Mouse (Mus musculus): ENCODE data around the gene Rabgap1l.

The Rabgap1l gene

DNA sequence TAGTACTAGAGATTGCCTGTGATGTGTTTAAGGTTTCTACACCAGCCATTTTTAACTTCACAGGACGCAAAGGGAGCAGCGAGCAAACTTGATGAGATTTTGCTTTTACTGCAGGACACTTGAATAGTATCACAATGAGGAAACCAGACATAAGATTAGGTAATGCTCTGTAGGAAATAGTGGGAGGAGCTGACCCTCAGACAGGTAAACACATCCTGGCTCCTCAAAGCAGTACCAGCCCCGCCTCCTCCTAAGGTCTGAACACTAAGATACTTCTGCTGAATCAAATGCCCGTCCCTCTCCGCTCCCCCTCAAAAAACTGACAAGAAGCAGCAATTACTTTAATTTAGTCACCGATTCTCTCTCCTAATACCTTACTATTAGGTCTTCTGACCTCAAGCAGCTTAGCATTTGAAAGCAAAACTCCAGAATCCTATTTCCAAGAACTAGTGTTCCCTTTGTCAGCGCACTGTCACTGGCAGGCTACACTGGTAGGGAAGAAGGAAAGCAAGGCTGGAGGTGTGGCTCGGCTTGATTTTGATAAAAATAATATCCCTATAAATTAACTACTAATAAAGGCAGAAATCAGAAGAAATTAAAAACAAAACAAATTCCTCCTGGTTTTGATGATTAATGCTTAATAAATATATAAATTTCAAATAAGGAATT is 474.8 kb downstream of the Rabgap1l start:
- no peak for DNase-seq (ENCODE audit: extremely low spot score, low spot score)

DNA sequence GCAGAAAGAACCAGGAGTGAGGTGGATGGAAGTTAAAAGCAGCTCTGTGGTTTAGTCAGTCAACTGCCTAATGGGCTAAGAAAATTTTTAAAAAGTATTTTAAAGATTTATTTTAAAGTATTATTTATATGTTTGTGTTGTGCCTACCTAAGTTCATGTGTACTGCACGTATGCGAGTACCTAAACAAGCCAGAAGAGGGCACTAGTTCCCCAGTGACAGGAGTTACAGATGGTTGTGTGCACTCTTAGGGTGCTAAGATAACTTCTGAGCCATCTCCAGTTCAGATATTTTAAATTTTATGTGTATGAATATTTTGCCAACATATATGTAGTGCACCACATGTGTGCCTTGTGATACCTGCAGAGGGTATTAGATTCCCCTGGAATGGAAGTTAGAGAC is 476.8 kb downstream of the Rabgap1l start:
- DNase-seq (ENCODE audit: extremely low spot score, low spot score) = no peak

DNA sequence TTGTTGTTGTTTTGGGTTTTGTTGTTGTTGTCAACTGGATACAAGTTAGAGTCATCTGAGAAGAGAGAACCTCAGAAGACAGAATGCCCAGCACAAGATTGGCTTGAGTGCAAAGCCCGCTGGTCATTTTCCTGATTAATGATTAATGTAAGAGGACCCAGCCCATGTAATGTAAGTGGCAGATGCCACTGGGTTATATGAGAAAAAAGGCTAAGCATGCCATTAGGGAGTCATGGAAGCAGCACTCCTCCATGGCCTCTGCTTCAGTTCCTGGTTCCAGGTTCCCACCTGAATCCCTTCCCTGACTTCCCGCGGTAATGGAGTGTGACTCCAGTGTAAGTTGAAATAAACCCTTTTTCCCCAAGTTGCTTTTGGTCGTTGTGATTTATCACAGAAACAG is 480.4 kb downstream of the Rabgap1l start:
- DNase-seq (ENCODE audit: extremely low spot score, low spot score) = no peak

DNA sequence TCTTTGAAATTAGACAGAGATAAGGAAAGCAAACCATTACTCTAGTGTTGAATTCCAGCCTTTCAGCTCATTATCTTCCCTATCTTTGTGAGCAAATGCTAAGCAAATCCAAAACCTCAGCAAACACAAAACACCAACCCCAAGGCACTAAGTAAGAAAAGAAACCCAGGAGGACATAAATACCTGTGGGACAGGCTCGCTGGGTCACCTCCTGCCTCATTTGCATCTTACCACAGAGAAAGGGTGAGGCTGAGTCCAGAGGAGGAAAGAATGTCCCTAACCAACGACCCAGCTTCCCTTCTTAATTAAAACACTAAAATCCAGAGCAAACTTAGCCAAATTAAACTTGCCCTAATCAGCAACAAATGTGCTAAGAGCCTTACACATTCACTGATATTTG is 481.1 kb downstream of the Rabgap1l start:
- no peak for DNase-seq (ENCODE audit: extremely low spot score, low spot score)

DNA sequence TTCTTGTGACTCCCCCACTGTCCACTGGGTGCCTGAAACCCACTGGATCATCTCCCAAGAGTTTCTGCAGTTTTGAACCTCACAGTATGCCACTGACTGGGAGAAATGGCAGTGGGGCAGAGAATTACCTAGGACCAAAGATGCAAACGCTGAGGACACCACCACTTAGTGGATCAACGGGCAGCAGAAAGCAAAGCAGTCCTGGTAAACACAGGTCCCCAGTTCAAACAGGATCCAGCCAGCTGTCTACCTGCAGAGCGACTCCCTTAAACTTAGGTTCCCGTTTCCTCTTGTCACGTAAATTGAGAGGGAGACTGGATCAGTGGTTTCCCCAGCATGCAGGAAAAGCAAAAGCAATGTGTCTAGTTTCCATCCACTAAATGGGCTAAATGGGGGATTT is 483.1 kb downstream of the Rabgap1l start:
- DNase-seq (ENCODE audit: extremely low spot score, low spot score) = no peak

DNA sequence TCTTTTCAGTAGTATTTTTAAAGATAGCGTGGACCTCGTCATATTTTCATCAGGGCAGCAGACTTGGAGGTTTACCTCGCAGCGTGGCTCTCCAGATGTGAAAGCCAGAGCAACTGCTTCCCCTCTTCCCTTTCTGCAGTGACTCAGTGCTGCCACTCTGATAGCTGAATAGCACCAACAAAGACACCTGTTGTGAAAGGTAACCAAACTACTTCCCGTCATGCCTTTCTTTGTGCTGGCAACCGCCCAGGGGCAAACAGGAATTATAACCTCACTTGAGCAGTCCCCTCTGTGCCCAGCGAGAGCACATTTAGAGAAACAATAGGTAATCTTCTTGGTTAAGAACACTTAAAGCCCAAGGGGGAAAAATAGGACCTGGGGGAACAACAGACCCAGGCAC is 484.0 kb downstream of the Rabgap1l start:
- DNase-seq (ENCODE audit: extremely low spot score, low spot score) = no peak

DNA sequence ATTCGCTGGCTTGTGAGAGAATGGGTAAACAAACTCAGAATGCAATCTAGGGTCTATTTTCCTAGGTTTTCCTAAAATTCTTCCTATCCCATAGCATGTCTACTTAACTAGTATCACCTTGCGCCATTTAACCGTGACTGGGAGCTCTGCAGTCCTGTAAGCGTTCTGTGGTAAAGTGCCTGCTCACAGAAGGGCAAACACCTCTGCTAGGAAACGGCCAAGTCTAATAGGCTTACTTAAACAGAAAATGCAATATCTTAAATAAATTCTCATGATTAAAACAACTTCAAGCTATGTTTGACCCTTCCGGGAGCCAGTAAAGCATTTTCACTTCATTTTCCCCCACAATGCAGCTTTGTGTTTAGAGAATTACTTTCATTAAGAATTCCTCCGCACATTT is 484.5 kb downstream of the Rabgap1l start:
- DNase-seq (ENCODE audit: extremely low spot score, low spot score) = no peak

DNA sequence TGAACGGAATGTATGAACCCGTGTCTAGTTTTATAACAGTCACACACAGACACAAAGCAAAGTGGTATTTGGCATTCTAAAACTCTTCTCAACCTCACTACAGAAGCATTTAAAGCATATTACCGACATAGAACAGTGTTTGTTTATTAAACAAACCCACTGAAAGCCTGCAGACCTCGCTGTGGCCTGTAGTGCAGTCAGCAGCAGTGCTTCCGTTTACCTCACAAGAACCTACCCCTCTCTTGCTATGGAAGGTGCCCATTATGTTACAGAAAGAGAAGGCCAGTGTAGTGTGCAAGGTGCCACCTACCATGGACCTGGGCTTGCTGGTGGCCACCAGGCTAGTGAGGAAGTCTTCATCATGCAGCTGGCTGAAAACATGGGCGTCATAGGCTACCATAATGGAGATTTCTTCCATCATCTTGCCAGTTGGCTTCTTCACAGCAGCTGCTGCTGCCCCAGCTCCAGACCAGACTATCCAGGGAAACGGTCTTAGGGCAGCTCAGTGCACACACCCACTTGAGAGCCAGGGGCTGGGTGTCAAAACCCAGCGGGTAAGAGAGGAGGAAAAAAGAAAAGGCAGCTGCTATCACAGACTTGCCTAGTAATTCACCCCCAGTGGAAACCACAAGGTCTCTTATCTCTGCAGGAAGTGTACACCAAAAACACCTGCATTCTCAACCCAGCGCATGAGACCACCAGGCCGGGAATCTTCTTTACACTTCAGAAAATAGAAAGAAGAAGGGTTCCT is 486.0 kb downstream of the Rabgap1l start:
- DNase-seq (ENCODE audit: extremely low spot score, low spot score) = no peak

DNA sequence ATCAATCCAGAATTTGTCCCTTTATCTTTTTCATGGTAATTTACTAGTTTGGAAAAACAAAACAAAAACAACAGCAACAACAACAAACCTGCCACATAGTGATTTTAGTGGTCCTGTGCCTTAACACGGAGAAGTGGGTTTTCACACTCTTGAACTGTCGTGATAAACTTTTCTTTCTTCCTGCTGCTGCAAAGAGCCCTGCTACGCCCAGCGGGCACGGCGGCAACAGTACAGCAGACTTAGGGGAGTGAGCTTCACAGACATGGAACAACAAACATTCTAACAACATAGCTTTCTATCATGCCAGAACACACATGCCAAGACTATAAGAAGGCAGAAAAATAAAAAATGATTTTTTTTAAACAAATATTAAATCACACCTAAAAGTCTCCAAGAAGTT is 486.7 kb downstream of the Rabgap1l start:
- DNase-seq (ENCODE audit: extremely low spot score, low spot score) = no peak

DNA sequence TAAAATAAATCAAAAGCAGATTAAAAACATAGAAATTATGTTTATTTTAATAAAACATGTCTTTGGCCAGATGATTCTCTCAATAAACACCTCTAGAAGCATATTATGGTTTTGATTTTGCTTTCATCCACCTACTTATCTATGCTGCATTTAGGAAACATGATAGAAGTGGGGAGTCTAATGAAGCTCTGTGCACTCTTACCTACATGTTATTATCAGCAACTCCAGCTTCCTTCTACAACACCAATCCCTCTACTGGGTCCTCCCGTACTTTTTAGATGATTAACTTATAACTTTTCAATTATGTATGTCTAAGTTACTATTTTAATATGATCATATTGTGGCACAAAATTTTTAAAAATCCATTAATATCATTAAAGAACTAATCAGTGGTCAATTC is 487.2 kb downstream of the Rabgap1l start:
- DNase-seq (ENCODE audit: extremely low spot score, low spot score) = no peak

DNA sequence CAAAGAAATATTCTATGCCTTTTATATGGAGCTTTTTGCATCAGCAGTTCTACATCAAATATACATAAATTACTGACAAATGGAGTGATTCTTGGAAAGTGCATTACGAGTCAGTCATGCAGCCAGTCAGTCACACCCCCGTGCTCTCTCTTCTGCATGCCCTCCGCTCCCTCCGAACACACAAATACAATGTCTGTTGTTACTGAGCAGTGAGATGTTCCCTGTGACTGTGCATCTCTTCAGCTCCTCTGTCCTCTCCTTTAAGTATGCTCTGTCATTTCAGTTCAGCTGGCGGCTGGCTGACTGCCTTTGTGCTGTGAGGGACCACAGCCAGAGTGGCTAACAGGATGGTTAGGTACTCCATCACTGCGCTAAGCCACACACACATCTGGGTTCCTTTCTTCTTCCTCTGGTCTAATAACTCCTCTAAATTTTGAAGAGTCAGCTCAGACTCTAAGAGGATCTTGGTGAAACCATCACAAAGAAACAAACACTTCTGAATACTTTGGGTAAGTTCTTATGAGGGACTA is 488.0 kb downstream of the Rabgap1l start:
- no peak for DNase-seq (ENCODE audit: extremely low spot score, low spot score)

DNA sequence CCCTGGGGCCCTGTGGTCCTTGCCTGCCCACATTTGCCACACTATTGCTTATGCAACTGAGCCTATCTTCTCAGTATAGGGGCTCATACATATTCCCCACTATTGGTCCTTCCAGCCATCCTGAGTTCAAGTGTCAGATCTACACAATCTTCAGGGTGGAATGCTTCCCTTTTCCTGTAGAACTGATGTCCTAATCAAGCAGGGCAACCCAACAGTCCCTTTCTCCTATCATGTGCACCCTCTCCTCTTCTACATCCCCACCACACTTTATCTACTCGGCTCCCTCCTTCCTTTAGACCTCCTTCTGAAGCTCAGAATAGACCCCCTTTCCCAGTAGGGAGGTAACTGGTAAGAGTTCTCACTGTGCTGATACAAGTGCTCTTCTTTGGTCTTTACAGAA is 490.7 kb downstream of the Rabgap1l start:
- no peak for DNase-seq (ENCODE audit: extremely low spot score, low spot score)

DNA sequence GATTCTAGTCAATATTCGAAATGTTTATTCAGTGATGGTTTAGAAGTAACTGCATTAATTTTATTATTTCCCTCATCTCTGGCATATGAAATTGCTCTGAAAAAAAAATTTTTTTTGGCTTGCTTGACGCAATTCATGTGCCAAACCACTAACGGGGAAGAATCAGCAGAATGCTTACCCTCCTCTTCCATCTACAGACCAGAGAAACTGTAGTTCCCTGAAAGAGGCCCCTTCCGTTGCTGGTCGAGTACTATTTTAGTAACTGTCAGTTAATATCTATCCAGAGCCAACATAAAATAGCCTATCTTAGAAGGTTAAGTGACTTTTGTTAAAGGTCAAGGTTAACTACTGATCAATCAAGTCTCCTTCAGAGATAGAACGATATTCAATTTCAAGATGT is 491.9 kb downstream of the Rabgap1l start:
- no peak for DNase-seq (ENCODE audit: extremely low spot score, low spot score)

DNA sequence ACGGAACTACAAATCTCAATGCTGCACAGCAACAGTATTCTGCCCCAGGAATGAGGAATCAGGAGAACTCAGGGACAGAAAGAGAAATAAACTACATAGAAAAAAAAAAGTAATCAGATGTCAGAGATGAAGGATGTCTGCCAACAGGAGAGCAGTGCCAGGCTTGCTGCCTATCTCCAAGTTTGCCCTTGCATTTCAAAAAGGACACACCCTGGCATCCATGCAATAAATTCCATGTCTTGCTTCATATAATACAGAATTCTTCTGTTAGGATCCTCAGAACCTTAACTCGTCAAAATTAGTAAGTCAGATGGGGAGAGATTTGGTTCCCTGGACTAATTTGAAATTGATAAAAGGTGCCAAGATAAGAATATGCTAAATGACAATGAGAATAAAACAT is 492.3 kb downstream of the Rabgap1l start:
- DNase-seq (ENCODE audit: extremely low spot score, low spot score) = no peak

DNA sequence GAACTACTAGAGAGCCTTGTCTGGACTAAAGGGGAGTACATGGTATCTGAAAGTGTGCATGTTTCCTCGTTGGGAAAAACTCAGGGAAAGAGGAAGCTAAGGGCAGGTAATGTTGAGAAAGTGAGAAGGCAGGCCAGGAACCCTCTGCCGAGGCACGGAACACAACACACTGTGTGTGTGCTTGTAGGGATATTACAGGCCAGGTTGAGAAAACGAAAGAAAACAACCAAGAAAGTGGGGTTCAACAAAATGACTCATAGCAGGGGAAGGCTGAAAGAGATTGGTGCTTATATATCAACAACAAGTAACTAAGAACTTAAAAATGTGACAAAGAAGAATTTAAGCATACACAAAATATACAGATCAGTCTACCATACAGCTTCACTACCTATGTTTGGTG is 493.0 kb downstream of the Rabgap1l start:
- DNase-seq (ENCODE audit: extremely low spot score, low spot score) = no peak

DNA sequence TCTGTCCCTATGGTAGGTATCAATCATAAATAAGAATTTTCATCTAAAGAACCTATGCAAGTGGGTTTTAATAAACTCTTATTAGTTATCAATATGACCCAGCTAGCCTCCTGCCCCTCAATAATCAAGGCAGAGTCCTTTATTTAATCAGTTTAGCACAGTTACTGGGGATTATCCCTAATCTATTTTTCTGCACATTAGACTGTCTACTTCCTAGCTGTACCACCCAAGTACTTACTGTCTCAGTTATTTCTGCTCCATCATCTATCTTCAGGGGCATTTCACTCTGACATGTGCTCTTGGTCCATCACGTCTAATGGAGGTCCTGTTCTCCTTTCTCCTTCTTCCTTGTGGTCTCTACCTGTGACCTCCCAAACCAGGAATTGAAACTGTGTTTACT is 494.1 kb downstream of the Rabgap1l start:
- no peak for DNase-seq (ENCODE audit: extremely low spot score, low spot score)

DNA sequence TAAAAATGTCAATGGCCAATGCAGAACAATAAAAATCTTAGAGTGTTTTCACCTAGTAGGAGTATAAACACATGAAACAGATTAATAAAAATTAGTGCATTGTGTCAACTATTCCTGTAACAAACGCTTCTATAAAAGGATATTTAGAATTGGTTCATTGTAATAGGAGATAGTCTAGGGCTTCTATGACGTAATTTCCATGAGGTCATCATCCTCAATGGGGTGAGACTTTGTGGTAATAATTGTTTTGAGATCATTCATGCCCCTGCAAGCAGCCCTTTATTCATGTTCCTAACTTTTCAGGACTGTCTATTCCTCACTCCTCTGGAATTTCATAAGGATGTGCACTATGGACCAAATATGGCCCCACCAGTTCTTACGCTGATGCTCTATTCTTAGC is 495.3 kb downstream of the Rabgap1l start:
- no peak for DNase-seq (ENCODE audit: extremely low spot score, low spot score)

DNA sequence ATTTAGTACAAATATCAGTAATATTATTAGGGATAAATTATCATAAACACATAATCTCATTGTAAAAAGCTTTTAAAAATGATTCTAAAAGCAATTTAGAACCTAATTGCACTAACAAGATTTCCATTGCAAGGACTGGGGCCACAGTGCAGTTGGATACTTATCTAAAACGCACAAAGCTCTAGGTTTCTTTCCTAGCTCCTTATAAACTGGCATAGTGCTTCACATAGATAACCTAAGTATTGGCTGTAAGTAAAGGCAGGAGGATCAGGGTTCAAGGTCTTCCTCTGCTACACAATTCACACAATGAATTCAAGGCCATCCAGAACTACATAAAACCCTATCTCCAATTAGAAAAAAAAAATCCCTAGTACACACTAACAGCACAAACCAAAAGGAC is 497.7 kb downstream of the Rabgap1l start:
- no peak for DNase-seq (ENCODE audit: extremely low spot score, low spot score)

DNA sequence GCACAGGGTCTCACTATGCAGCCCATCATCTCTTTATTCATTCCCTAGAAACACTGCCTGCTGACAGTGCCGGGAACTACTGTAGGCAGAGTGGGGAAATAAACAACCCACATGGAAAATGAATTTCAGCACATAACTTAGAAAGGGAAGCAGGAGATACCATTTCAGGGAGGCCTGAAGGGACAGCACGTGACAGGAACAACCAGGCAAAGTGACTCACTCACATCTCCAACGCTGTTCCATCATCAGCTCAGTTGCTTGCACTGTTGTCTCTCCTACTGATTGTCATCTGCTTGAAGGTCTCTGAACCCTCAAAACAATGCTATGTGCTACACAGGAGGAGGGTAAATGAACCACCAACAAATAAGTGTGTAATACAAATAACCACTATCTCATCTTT is 499.5 kb downstream of the Rabgap1l start:
- no peak for DNase-seq (ENCODE audit: extremely low spot score, low spot score)

DNA sequence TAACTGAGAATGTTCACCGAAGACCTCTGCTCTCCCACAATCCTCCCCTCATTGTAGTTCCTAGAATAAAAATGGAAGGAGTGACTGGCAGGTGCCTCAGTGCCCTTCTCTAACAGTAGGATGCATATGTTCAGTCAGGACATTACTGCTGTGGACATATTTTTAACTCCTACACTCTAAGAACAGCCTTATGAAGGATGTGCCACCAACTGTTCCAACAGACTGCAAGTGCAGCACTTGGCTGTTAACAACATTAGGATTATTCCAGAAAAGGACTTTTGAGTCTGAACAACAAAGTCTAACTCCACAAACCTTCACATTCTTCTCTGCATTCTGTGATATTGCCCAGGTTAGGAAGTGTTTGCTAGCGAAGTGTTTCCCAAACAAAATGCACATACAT is 501.0 kb downstream of the Rabgap1l start:
- no peak for DNase-seq (ENCODE audit: extremely low spot score, low spot score)

DNA sequence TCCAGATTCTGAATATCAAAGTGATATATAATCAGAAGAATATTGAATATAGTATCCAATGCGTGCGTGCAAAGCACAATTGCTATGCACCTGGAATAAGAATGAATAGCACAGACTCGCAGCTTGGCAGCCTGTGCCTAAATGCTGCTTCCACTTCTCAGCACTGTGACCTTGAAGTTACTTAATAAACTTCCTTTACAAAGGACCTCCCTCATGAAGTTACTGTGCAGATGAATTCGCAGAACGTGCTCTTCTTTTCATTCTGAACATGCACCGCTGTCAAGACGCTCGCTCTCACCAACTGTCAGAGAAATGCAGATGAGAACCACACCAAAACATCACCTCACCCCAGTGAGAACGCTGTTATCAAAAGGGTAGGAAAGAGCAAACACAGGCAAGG is 502.8 kb downstream of the Rabgap1l start:
- no peak for DNase-seq (ENCODE audit: extremely low spot score, low spot score)

DNA sequence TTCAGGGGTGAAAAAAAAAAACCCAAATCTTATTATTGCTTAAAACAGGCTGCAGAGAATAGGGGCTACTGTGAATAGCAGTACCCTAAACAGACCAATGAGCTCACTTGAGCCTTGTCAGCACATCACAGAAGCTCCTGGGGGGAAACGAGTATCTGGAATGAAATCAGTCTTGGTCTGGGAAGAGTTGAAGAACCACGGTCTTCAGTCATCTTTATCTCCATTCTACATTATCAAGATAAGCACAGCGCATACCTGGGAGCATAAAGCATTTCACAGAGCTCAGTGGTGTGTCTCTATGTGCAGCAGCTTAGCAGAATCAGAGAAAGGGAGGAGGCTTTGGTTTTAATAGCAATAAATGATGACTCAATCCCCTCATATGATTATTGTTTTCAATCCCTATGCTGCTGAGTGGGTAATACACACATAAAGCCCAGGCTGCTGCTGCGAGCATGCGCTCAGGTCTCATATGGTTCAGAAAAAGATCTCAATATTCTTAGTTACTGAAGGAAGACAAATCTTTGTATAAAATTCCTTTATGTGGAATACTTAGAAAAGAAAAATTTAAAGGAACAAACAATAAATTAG is 505.9 kb downstream of the Rabgap1l start:
- no peak for DNase-seq (ENCODE audit: extremely low spot score, low spot score)
